Mouse (Mus musculus) neural tube, embryonic 10.5 days (tissue): Measurements from ENCODE around the gene Klhdc9.

ENCODE experiments used
- DNase-seq: peaks from one replicate; pipeline ENCODE4 v3.0.0-alpha.2; 2017; ENCODE audit warnings: low spot score; ENCODE audit errors: extremely low spot score

The Klhdc9 gene

GRCm38 (mm10) chr1:171360656-171361055, at the start of gene Klhdc9:
Klhdc9 (minus strand) TSS chr1:171360798.
- peak; percentile 93 for DNase-seq

- no peak for DNase-seq
Observed at GRCm38 (mm10) chr1:171410231-171410630, 49.6 kb upstream of the Klhdc9 start.

GRCm38 (mm10) chr1:171407263-171407662, 46.7 kb upstream of the Klhdc9 start:
- DNase-seq: no peak

GRCm38 (mm10) chr1:171402991-171403390, 42.4 kb upstream of the Klhdc9 start:
- no peak for DNase-seq

- no peak for DNase-seq
Observed at GRCm38 (mm10) chr1:171401821-171402220, 41.2 kb upstream of the Klhdc9 start.

GRCm38 (mm10) chr1:171390101-171390500, 29.5 kb upstream of the Klhdc9 start:
- no peak for DNase-seq

GRCm38 (mm10) chr1:171388376-171389102, 27.9 kb upstream of the Klhdc9 start, which contains the start of gene Arhgap30:
Arhgap30 (plus strand) TSS chr1:171388954.
- no peak for DNase-seq

- DNase-seq: peak; percentile 52
Observed at GRCm38 (mm10) chr1:171387099-171387498, 26.5 kb upstream of the Klhdc9 start.

- DNase-seq: no peak
Observed at GRCm38 (mm10) chr1:171385171-171385570, 24.6 kb upstream of the Klhdc9 start.

GRCm38 (mm10) chr1:171384361-171384760, 23.8 kb upstream of the Klhdc9 start:
- DNase-seq: no peak

- no peak for DNase-seq
Observed at GRCm38 (mm10) chr1:171382096-171382620, 21.6 kb upstream of the Klhdc9 start.

GRCm38 (mm10) chr1:171379935-171380599, 19.5 kb upstream of the Klhdc9 start:
- DNase-seq: peak; percentile 71

GRCm38 (mm10) chr1:171378298-171378697, 17.7 kb upstream of the Klhdc9 start:
- DNase-seq: no peak

- no peak for DNase-seq
Observed at GRCm38 (mm10) chr1:171375646-171376097, 15.1 kb upstream of the Klhdc9 start.

- DNase-seq: no peak
Observed at GRCm38 (mm10) chr1:171373946-171374345, 13.3 kb upstream of the Klhdc9 start.

- no peak for DNase-seq
Observed at GRCm38 (mm10) chr1:171372880-171373279, 12.3 kb upstream of the Klhdc9 start.

- DNase-seq: no peak
Observed at GRCm38 (mm10) chr1:171369845-171370556, 9.4 kb upstream of the Klhdc9 start, which contains the start of gene Nectin4. Nectin4 (plus strand) TSS chr1:171370099.

- DNase-seq: no peak
Observed at GRCm38 (mm10) chr1:171365934-171366333, 5.3 kb upstream of the Klhdc9 start.

- DNase-seq: peak; percentile 62
Observed at GRCm38 (mm10) chr1:171361106-171362103, 807 bp upstream of the Klhdc9 start.

- no peak for DNase-seq
Observed at GRCm38 (mm10) chr1:171360253-171360652, 345 bp downstream of the Klhdc9 start.
